Mouse (Mus musculus) MEL (cell line): Measurements from ENCODE around the gene Cpt1c.

Source experiments
- CHD1 ChIP-seq: IDR thresholded peaks from 2 replicates; pipeline ENCODE4 v1.6.1; 2012; ENCODE audit warnings: low read depth, mild to moderate bottlenecking, inconsistent platforms, low read length, improper control_type of control experiment
- CTCF ChIP-seq, 3 experiments: IDR thresholded peaks in 2 of 3; conservative IDR thresholded peaks in 1 of 3; 2 replicates each; pipeline ENCODE4 v1.5.1; 2011 to 2012; ENCODE audit warnings: low read length in 3 of 3, low read depth in 2 of 3, mild to moderate bottlenecking in 2 of 3, improper control_type of control experiment in 1 of 3, inconsistent platforms in 1 of 3, mixed read lengths in 1 of 3, moderate library complexity in 1 of 3; ENCODE audit not compliant: control insufficient read depth in 1 of 3, insufficient read depth in 1 of 3, poor library complexity in 1 of 3, severe bottlenecking in 1 of 3
- GABPA ChIP-seq: IDR thresholded peaks from 2 replicates; pipeline ENCODE4 v1.6.1; 2012; ENCODE audit warnings: low read depth, mild to moderate bottlenecking, inconsistent platforms, low read length, improper control_type of control experiment, moderate library complexity
- NELFE ChIP-seq: IDR thresholded peaks from 2 replicates; pipeline ENCODE4 v1.6.1; 2011; ENCODE audit warnings: low read depth, low read length, improper control_type of control experiment
- NRF1 ChIP-seq: IDR thresholded peaks from 2 replicates; pipeline ENCODE4 v1.6.1; 2014; ENCODE audit warnings: low read depth, mild to moderate bottlenecking, inconsistent platforms, low read length, improper control_type of control experiment, moderate library complexity; ENCODE audit not compliant: poor library complexity, insufficient read depth, severe bottlenecking
- POLR2A ChIP-seq, 2 experiments: IDR thresholded peaks; 2 replicates each; pipeline ENCODE4 v1.6.1; 2011 to 2012; ENCODE audit warnings: low read length in 2 of 2, mild to moderate bottlenecking in 2 of 2, control low read depth in 1 of 2, improper control_type of control experiment in 1 of 2, low read depth in 1 of 2, moderate library complexity in 1 of 2; ENCODE audit not compliant: control insufficient read depth in 1 of 2, insufficient read depth in 1 of 2, poor library complexity in 1 of 2
- POLR2AphosphoS5 ChIP-seq: IDR thresholded peaks from 2 replicates; pipeline ENCODE4 v1.6.1; 2012; ENCODE audit warnings: low read depth, borderline replicate concordance, mild to moderate bottlenecking, inconsistent platforms, low read length, moderate library complexity, mixed read lengths
- RAD21 ChIP-seq: IDR thresholded peaks from 2 replicates; pipeline ENCODE4 v1.6.1; 2011; ENCODE audit warnings: mild to moderate bottlenecking, low read depth, low read length, improper control_type of control experiment
- TCF12 ChIP-seq: IDR thresholded peaks from 2 replicates; pipeline ENCODE4 v1.6.1; 2014; ENCODE audit warnings: low read depth, mild to moderate bottlenecking, inconsistent platforms, low read length, improper control_type of control experiment, moderate library complexity
- UBTF ChIP-seq: IDR thresholded peaks from 2 replicates; pipeline ENCODE4 v1.6.1; 2012; ENCODE audit warnings: low read depth, mild to moderate bottlenecking, inconsistent platforms, low read length, improper control_type of control experiment, moderate library complexity, borderline replicate concordance; ENCODE audit not compliant: insufficient read depth
- ZNF384 ChIP-seq: IDR thresholded peaks from 2 replicates; pipeline ENCODE4 v1.6.1; 2012; ENCODE audit warnings: low read depth, mild to moderate bottlenecking, inconsistent platforms, low read length, improper control_type of control experiment

- no peak for TF ChIP-seq POLR2AphosphoS5
- no peak for TF ChIP-seq NRF1
- TF ChIP-seq GABPA: no peak
- TF ChIP-seq CTCF (IDR thresholded peaks at IDR 0.05 in 2 of 3, conservative IDR thresholded peaks at IDR 0.05 in 1 of 3; ENCODE audit: control insufficient read depth in 1 of 3, insufficient read depth in 1 of 3, low read depth in 2 of 3, low read length in 3 of 3, poor library complexity in 1 of 3, severe bottlenecking in 1 of 3): no peak
- no peak for TF ChIP-seq RAD21
- TF ChIP-seq ZNF384: no peak
- TF ChIP-seq NELFE: no peak
- no peak for TF ChIP-seq CHD1
- TF ChIP-seq UBTF: no peak
- TF ChIP-seq POLR2A (IDR thresholded peaks at IDR 0.05; ENCODE audit: control insufficient read depth in 1 of 2, insufficient read depth in 1 of 2, low read depth in 1 of 2, low read length in 2 of 2, poor library complexity in 1 of 2): no peak
- no peak for TF ChIP-seq TCF12
Measured at GRCm38 (mm10) chr7:44918219-44918618, 56.4 kb downstream of the Cpt1c start.
